Mouse (Mus musculus) heart, postnatal 36 days (tissue): ENCODE data around the gene Timp1. TPM values are rescaled to one million over a fixed set of nuclear protein-coding genes. Genes with fewer than 3 reads are reported as not detected.

ENCODE experiments used
- DNase-seq, 2 experiments: peaks; one replicate each; pipeline ENCODE4 v3.0.0; 2021 to 2022
- intact Hi-C: fragments of 180-260 bp; cut with DNase I; formaldehyde crosslinking; loops from one replicate; pipeline ENCODE4 v1.15.1; 2025
- microRNA-seq, 2 experiments: library from miRNA; unstranded; fragments of <30 nt; microRNA quantifications; one replicate each; pipeline ENCODE4 v1.2.0; 2021; ENCODE audit warnings: borderline number of aligned reads in 2 of 2
- total RNA-seq, 2 experiments: library from RNA; stranded (reverse); gene quantifications; 2 replicates each; pipeline ENCODE4 v1.2.3; 2021

Gene Timp1
- total RNA-seq, 2 experiments from 2014 or later = 2.6 to 5.0 TPM

DNA sequence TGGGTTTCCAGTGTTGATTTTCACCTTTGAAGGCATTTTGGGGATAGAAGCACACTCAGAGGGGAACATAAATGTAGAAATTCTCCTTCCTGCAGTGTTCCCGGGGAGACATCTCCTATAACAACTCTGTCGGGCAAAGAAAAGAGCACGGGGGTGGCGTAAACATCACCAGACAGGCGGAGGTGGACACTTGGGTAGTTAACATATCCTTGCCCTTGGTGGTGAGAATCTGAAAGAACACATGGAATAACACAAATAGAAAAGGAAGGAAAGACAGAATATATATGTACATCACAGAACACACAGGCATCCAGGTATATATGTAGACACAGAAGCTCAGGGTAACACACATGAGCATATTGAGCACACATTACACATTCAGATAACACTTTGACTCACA is 51.4 kb downstream of the Timp1 start:
- DNase-seq = no peak
- intact Hi-C loops = no loop called here

DNA sequence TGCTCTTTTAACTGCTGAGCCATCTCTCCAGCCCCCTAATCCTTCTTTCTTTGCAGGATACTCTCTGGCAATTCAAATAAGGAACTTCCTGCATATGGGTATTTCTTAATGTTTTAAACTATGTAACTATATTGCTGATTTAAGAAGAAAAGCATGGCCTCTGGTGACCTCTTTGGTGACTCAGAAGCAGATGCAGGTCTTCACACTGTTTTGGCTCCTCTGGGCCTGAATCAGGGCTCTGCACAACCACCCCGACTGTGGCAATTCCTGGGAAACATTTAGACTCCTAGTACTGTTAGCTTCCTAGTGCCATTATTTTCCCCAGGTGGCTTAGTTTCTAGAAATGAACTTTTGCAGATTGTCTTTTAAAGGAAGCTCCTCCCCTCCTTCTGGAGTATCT is 53.5 kb downstream of the Timp1 start:
- intact Hi-C loops = no loop called here

More for the DNA sequence above, 53.5 kb downstream of the Timp1 start:
- no peak for DNase-seq

Small RNA genes lying within 50 kb of the gene (microRNA-seq; reads per million reads assigned to microRNA genes)
- gene Gm24824 (0 reads per million in 2 experiments), gene Mir5617 (0.72 to 1.3 reads per million in 2 experiments)

Other genes with a start within 250 kb of the Timp1 start
- 100 to 1,000 TPM; 220 to 228 TPM for gene Uba1, start 211.8 kb upstream of the Timp1 start, total RNA-seq
- 100 to 1,000 TPM; 128 to 142 TPM for gene Cdk16, start 182.2 kb upstream of the Timp1 start, total RNA-seq
- 1 to 10 TPM; 4.3 to 7.9 TPM for gene Usp11, start 166.3 kb upstream of the Timp1 start, total RNA-seq
- gene Araf, start 72.4 kb upstream of the Timp1 start, total RNA-seq = 10 to 100 TPM; 84.2 to 87.9 TPM
- under 1 TPM; 0.16 to 0.22 TPM for gene Syn1, start 50.8 kb downstream of the Timp1 start, total RNA-seq
- 10 to 100 TPM; 10.9 to 11.5 TPM for gene Cfp, start 61.4 kb downstream of the Timp1 start, total RNA-seq
- 1 to 10 TPM; 9.6 to 9.9 TPM for gene Elk1, start 80.4 kb downstream of the Timp1 start, total RNA-seq
- gene Uxt, start 91.9 kb downstream of the Timp1 start, total RNA-seq = 10 to 100 TPM; 33.6 to 36.0 TPM
- 1 to 10 TPM; 3.5 to 3.6 TPM for gene Zfp182, start 192.2 kb downstream of the Timp1 start, total RNA-seq
- gene Spaca5, start 198.2 kb downstream of the Timp1 start, total RNA-seq = not detected
- gene Zfp300, start 219.4 kb downstream of the Timp1 start, total RNA-seq = under 1 TPM; 0.14 to 0.31 TPM
- gene Ssxa1, start 245.7 kb downstream of the Timp1 start, total RNA-seq = not detected